Mouse (Mus musculus): Measurements from ENCODE around the gene Stra6. TPM values are rescaled to one million over a fixed set of nuclear protein-coding genes. Genes with fewer than 3 reads are reported as not detected.
A peak's percentile ranks its signal among the peaks of the same experiment; 100 is the strongest.

Stra6 gene
- not detected in 2 replicates for total RNA-seq (2017)

GRCm38 (mm10) chr9:58063531-58063930 lies at the start of gene Stra6:
Gene Stra6, plus strand, starts transcription at chr9:58063788.
- no peak for ATAC-seq (replicated peaks; ENCODE audit: low read depth, poor library complexity, severe bottlenecking)

DNA sequence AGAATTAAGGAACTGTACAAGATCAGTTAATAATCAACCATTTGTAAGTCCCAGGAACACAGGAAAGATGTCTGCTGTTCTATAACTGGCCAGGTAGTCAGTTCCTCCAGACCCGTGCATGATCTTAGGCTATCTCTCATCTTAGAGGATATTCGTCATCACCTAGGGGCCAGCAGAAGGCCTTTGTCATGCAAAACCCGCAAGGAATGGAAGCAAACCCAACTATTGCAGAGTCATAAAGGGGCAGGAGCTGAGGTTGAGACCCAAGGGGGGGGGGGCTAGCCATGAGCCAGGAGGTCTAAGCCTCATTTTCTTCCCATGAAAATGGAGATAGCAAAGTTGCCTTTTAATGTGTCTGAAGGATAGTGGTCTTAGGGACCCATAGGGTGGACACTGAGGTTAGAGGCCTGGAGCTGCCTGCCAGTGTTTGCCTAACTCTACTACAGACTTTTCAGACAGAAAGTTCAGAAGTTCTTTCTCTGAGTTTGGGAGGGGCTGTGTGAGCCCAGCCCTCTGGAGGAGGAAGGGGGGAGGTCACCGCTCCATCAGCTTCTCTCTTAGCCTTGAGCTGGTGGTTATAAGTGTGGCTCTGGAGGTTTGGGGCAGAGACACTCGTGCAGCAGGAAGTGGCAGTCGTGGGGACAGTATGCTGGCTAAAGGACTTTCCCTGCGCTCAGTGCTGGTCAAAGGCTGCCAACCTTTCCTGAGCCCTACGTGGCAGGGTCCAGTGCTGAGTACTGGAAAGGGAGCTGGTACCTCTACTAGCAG lies 49.0 kb upstream of the Stra6 start:
- peak; percentile 68 for ATAC-seq (replicated peaks; ENCODE audit: low read depth, poor library complexity, severe bottlenecking)

DNA sequence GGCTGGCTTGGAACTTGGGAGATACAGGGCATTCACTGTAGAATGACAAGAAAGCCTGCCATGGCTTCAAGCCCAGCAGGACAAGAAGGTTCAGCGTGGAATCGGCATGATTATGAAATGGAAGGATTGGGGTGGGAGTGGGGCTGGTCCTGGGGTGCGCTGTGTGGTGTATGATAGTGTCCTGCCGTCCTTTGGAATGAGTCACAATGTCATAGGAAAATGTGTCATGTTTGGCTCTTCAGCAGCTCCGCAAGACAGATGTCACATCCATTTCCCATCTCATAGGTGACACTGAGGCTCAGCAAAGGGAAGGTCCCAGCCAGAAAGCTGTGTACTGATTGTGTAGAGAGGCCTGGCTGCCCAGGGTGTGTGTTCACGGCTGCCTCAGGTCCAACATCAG lies 47.7 kb upstream of the Stra6 start:
- ATAC-seq (replicated peaks; ENCODE audit: low read depth, poor library complexity, severe bottlenecking) = no peak

GRCm38 (mm10) chr9:58016962-58017361 lies 46.6 kb upstream of the Stra6 start:
- ATAC-seq (replicated peaks; ENCODE audit: low read depth, poor library complexity, severe bottlenecking) = no peak

- ATAC-seq (replicated peaks; ENCODE audit: low read depth, poor library complexity, severe bottlenecking) = no peak
Measured at GRCm38 (mm10) chr9:58018385-58018784, 45.2 kb upstream of the Stra6 start.

DNA sequence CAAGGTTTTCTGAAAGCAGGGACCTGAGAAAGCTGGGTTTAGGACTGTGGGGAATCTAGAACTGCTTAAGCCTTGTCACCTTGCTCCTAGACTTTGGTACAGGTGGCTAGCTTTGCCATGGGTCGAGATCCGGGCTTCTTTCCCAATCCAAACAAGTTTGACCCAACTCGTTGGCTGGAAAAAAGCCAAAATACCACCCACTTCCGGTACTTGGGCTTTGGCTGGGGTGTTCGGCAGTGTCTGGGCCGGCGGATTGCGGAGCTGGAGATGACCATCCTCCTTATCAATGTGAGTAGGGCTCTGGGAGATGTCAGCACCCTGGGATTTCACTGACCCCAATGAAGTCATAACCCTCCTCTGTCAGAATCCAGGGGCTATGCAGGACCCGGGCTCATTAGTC lies 37.6 kb upstream of the Stra6 start:
- no peak for ATAC-seq (replicated peaks; ENCODE audit: low read depth, poor library complexity, severe bottlenecking)

GRCm38 (mm10) chr9:58027426-58028180 lies 36.0 kb upstream of the Stra6 start:
- no peak for ATAC-seq (replicated peaks; ENCODE audit: low read depth, poor library complexity, severe bottlenecking)

DNA sequence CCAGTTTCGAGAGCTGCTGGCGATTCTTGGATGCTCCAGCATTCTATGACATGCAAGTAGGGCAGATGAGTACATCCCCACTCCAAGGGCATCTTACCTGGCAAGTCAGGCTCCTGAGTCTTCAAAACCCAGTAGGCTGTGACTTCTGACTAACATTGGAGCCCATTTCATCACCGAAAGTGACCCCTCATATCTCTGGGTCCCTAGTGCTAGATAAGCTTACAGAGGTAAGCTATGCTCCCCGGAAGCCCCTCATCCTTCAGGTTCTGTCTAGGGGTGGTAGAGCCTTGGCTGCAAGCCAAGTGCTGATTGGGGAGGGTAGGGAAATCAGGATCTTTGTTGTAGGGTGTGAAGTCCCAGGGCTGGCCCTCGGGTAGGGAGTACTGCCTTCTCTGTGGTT lies 34.7 kb upstream of the Stra6 start:
- ATAC-seq (replicated peaks; ENCODE audit: low read depth, poor library complexity, severe bottlenecking) = no peak

DNA sequence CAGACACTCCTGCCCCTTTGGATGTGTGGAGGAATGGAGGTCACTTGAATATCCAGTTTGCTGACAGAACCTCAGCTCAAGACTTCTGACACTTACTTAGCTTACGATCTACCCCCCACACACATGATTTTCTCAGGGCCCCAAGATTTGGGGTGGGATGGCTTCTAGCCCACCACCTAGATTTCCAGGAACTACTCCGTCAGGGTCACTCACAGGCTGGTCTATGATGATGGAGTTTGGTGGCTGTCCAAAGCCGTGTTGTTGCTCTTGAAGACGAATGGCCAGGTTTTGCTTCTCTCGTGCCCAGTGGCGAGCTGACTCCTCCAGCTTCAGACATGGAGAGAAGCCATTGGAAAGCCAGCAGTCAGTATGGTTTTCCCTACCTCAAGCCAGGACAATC lies 34.0 kb upstream of the Stra6 start:
- ATAC-seq (replicated peaks; ENCODE audit: low read depth, poor library complexity, severe bottlenecking) = no peak

DNA sequence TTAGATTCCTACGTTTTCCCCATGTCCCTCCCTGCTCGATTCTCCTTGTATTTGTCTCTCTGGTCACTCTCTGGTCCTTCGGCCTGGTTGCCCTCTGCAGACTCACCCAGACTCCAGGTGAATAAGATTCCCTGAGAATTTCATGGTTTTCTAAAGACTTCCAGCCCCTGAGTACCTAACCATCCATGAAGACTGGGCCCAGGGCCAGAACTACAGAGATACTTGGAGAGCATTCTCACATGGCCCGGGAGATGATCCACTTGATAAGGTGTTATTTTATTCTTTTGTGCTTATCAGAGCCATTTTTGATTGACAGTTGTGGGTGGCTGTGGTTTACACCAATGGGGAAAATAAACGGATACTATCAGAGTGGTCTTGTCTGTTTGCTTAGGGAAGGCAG lies 31.7 kb upstream of the Stra6 start:
- ATAC-seq (replicated peaks; ENCODE audit: low read depth, poor library complexity, severe bottlenecking) = no peak

DNA sequence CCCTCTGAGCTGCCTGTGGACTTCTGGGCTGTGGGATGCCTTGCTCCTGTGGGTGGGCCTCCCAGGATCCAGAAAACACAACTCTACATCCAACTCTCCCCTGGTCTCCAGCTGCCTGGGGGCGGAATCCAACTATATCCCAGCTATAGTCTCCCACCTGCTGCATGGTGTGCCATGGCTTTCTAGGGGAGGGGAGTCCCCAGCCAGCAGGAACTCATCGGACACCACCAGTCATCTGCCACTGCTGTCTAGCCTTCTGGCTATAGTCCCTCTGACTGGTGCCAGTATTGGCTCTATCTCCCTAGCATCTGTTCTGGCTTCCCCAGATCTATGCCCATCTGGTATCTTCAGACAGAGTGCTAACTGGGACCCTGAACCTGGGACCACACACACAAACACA lies 28.1 kb upstream of the Stra6 start:
- ATAC-seq (replicated peaks; ENCODE audit: low read depth, poor library complexity, severe bottlenecking) = no peak

- no peak for ATAC-seq (replicated peaks; ENCODE audit: low read depth, poor library complexity, severe bottlenecking)
Measured at GRCm38 (mm10) chr9:58035951-58036698, 27.5 kb upstream of the Stra6 start.

GRCm38 (mm10) chr9:58036961-58037360 lies 26.6 kb upstream of the Stra6 start:
- no peak for ATAC-seq (replicated peaks; ENCODE audit: low read depth, poor library complexity, severe bottlenecking)

DNA sequence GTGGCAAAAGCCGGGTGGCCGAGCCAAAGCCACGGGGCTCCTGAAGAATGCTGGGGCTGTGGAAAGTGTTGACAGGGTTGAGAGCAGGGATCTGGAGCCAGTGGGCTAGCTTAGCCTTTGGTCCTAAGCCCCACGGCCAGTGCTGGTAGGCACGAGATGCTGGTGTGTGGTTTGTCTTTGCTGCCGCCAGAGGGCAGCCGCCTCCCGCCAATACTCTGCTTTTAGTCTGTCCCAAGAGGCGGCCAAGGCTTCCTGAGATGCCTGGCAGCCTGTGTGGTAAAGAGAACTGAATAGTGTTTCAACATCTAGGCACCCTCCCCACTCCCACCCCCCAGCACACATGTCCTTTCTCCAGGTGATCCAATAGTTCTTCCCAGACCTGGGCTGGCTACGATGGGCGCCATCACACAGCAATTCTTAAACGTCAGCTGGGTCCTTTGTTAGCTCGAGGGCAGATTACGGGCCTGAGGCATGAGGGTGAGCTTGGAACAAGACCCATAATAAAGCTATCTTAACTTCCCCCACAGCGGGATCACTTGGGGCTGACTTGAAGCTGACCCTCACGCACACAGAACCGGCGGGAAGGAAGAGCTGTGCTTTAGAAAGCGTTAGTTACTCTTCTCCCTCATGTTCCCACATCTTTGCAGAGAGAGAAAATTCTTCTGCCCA lies 25.0 kb upstream of the Stra6 start:
- ATAC-seq (replicated peaks; ENCODE audit: low read depth, poor library complexity, severe bottlenecking) = peak; percentile 84

GRCm38 (mm10) chr9:58040977-58041376 lies 22.6 kb upstream of the Stra6 start:
- no peak for ATAC-seq (replicated peaks; ENCODE audit: low read depth, poor library complexity, severe bottlenecking)

GRCm38 (mm10) chr9:58042391-58042790 lies 21.2 kb upstream of the Stra6 start:
- ATAC-seq (replicated peaks; ENCODE audit: low read depth, poor library complexity, severe bottlenecking) = no peak

- ATAC-seq (replicated peaks; ENCODE audit: low read depth, poor library complexity, severe bottlenecking) = no peak
Measured at GRCm38 (mm10) chr9:58043496-58044017, 20.0 kb upstream of the Stra6 start.

DNA sequence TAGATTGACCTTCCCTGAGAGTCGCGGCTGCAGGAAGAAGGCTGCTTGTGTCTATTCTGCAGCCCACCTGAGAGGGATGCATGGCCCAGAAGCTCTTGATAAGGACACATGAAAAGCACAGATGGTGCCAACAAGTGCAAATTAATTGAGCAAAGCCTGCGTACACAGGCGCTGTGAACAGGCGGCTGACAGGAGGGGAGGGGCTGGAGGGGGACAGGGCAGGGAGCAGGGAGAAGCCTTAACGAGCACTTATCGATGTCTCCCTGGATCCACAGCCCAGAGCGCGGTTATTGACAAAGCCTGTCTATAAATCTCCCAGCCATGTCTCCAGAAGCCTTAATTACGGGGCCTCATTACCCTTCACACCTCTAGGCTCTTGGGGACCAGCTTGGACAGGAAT lies 18.8 kb upstream of the Stra6 start:
- no peak for ATAC-seq (replicated peaks; ENCODE audit: low read depth, poor library complexity, severe bottlenecking)

DNA sequence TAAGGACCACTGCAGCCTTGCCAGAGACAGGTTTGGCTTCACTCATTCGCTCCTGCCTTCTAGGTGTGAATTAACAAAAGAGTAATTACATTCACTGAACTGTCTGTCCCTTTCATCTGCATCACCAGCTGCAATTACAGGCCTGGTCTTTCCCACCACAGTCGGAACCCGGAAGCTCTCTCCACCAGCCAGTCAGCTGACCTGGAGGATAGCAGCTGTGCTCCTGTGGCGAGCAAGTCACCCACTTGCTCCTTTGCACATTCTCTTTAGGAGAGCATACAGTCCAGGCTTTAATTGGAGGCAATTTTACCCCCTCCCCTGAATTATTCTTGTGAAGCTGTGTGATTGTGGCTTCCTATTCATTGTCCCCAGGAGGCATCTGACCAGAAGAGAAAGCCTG lies 17.9 kb upstream of the Stra6 start:
- ATAC-seq (replicated peaks; ENCODE audit: low read depth, poor library complexity, severe bottlenecking) = 0 out of 2 replicates have a peak, but pooled peaks have one; percentile 25

DNA sequence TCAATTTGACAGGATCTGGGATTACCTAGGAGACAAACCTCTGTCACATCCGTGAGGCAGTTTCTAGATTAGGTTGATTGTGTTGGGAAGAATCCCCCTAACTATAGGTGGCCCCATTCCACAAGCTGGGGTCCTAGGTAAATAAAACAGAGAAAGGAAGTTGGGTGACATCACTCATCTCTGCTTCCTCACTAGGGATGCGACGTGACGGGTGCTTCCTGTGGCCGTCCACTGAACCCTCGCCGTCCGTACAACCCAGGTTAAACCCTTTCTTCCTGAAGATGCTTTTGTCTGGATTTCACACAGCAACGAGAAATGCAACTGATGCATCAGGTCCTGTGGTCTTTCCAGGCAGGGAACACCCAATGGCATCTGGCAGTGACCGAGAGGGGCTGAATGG lies 16.5 kb upstream of the Stra6 start:
- no peak for ATAC-seq (replicated peaks; ENCODE audit: low read depth, poor library complexity, severe bottlenecking)
